Comparison of ENCODE assay signal across 32 mouse cellular contexts in the genomic region with DNA sequence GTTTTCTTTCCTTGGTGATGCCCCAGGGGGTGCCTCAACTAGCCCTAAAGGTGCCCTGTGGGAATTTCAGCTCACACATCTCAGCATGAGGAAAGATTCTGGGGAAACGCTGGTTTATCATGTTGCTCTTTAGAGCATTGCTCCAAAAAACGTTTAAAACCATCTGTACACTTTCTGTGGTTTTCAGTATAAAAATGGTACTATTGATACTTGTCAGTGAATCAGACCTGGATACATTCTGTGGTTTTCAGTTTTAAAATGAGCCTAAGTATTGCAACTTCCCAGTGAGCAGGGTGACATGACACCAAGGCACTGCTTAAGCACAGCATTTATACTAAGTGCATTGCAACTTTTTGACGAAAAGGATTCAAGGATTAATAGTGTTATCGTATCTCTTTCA.
DNase-seq lines count a peak whose midpoint lies in the region; ATAC-seq and TF ChIP-seq lines count a peak whose summit lies in the region.
"Had no signal": no experiment of that assay in that cellular context is flagged by ENCODE, and none has a peak within 500 bp of the region (broad histone marks: within the 10 kb centered on the region; RNA-seq: fewer than 3 reads in every experiment).

No protein-coding gene starts in this region.

- no peaks in the 10 kb centered on the region for H3K36me3 ChIP-seq in liver, postnatal 0 days (replicated peaks; ENCODE audit: insufficient read depth, low read length)
- H3K36me3 ChIP-seq in liver, embryonic 11.5 days (ENCODE audit: control insufficient read depth, insufficient read depth, low read length) = no peaks in the 10 kb centered on the region
- H3K36me3 ChIP-seq in stomach, embryonic 15.5 days = no peaks in the 10 kb centered on the region
- no peaks in the 10 kb centered on the region for H3K36me3 ChIP-seq in forebrain, embryonic 15.5 days
- H3K36me3 ChIP-seq: hindbrain, embryonic 15.5 days; kidney, embryonic 15.5 days; limb, embryonic 10.5 days; limb, embryonic 15.5 days; lung, embryonic 15.5 days; neural tube, embryonic 12.5 days had no signal

- intact Hi-C loops in heart, postnatal 25 days (cut with DNase I) = no loop called here

- H3K9ac ChIP-seq in liver, postnatal 0 days (replicated peaks) = no peak overlapping the region
- H3K9ac ChIP-seq in liver, embryonic 11.5 days (ENCODE audit: low read depth, low read length) = no peak overlapping the region
- H3K9ac ChIP-seq in stomach, embryonic 15.5 days = no peak overlapping the region
- no peak overlapping the region for H3K9ac ChIP-seq in forebrain, embryonic 15.5 days (replicated peaks)
- H3K9ac ChIP-seq: hindbrain, embryonic 15.5 days; kidney, embryonic 15.5 days; limb, embryonic 15.5 days; liver, embryonic 14.5 days; lung, embryonic 15.5 days; neural tube, embryonic 12.5 days had no signal

- TF ChIP-seq CTCF in liver, postnatal 0 days (IDR thresholded peaks at IDR 0.05; ENCODE audit: low read depth) = no peak

- no peak overlapping the region for H3K4me3 ChIP-seq in liver, postnatal 0 days (ENCODE audit: low read depth, low read length)
- no peak overlapping the region for H3K4me3 ChIP-seq in liver, embryonic 11.5 days (ENCODE audit: low read depth, low read length)
- no peak overlapping the region for H3K4me3 ChIP-seq in stomach, embryonic 15.5 days (replicated peaks)
- H3K4me3 ChIP-seq in forebrain, embryonic 15.5 days = no peak overlapping the region
- H3K4me3 ChIP-seq: gastrocnemius, adult 2 months; hindbrain, embryonic 15.5 days; kidney, embryonic 15.5 days; limb, embryonic 10.5 days; limb, embryonic 15.5 days; lung, embryonic 15.5 days; neural tube, embryonic 12.5 days had no signal

- peaks cover 20% of the 10 kb centered on the region for H3K4me1 ChIP-seq in liver, postnatal 0 days (ENCODE audit: insufficient read depth)
- H3K4me1 ChIP-seq in liver, embryonic 11.5 days (replicated peaks; ENCODE audit: control insufficient read depth, insufficient read depth, low read length) = peaks cover 8% of the 10 kb centered on the region; the same call in 1 of the 2 replicates
- peaks cover 19% of the 10 kb centered on the region for H3K4me1 ChIP-seq in stomach, embryonic 15.5 days
- H3K4me1 ChIP-seq in forebrain, embryonic 15.5 days = peaks cover 14% of the 10 kb centered on the region
- H3K4me1 ChIP-seq: hindbrain, embryonic 15.5 days had no signal

- 64% methylated on average over 4 of the region's 4 CpGs for WGBS in liver, postnatal 0 days (ENCODE audit: insufficient replicate concordance)
- WGBS in liver, embryonic 11.5 days = 72% methylated on average over 4 of the region's 4 CpGs
- 71% methylated on average over 4 of the region's 4 CpGs for WGBS in stomach, embryonic 15.5 days
- WGBS in forebrain, embryonic 15.5 days = 74% methylated on average over 4 of the region's 4 CpGs

- 0 out of 2 replicates have a peak overlapping the region, but pooled peaks have one; percentile 36 for H3K27ac ChIP-seq in liver, postnatal 0 days (ENCODE audit: low read depth)
- H3K27ac ChIP-seq in liver, embryonic 11.5 days (ENCODE audit: low read depth, low read length) = no peak overlapping the region
- peak overlapping the region; percentile 16; the same call in 1 of the 2 replicates for H3K27ac ChIP-seq in stomach, embryonic 15.5 days
- H3K27ac ChIP-seq in forebrain, embryonic 15.5 days (replicated peaks) = no peak overlapping the region
- H3K27ac ChIP-seq: gastrocnemius, adult 2 months; hindbrain, embryonic 15.5 days; kidney, embryonic 15.5 days; limb, embryonic 10.5 days; limb, embryonic 15.5 days; liver, embryonic 14.5 days; lung, embryonic 15.5 days; neural tube, embryonic 12.5 days had no signal

- no peak for ATAC-seq in liver, postnatal 0 days
- ATAC-seq in liver, embryonic 11.5 days (replicated peaks; ENCODE audit: low FRiP score) = no peak
- no peak for ATAC-seq in stomach, embryonic 15.5 days (ENCODE audit: insufficient read depth, low FRiP score, low read depth)
- ATAC-seq in forebrain, embryonic 15.5 days (replicated peaks) = no peak
- ATAC-seq: forebrain, embryonic 14.5 days; midbrain, embryonic 16.5 days had no signal

- no peak for DNase-seq in liver, postnatal 0 days
- no peak for DNase-seq in liver, embryonic 11.5 days (ENCODE audit: low spot score)
- peak; percentile 49 for DNase-seq in NIH3T3 (ENCODE audit: low read depth)
- DNase-seq in ovary, postnatal 14 days (ENCODE audit: low spot score) = no peak
- DNase-seq in heart, postnatal 25 days (ENCODE audit: low spot score) = no peak
- DNase-seq: adrenal gland, adult 8-10 months; cerebellum, adult 11 months; cerebellum, adult 9-10 months; cerebellum, postnatal 36 days; gastrocnemius, adult 2 months; gastrocnemius, postnatal 36 days; heart, adult 18-20 months; heart, postnatal 4 days; kidney, adult 18-20 months; kidney, postnatal 36 days; layer of hippocampus, postnatal 36 days; lung, postnatal 36 days; thymus, adult 18-20 months; thymus, postnatal 36 days had no signal

- no peak for TF ChIP-seq EP300 in liver, postnatal 0 days (IDR thresholded peaks at IDR 0.05; ENCODE audit: low read depth)

- no peaks in the 10 kb centered on the region for H3K27me3 ChIP-seq in liver, postnatal 0 days (ENCODE audit: insufficient read depth, low read length)
- no peaks in the 10 kb centered on the region for H3K27me3 ChIP-seq in liver, embryonic 11.5 days (replicated peaks; ENCODE audit: control insufficient read depth, insufficient read depth, low read length)
- no peaks in the 10 kb centered on the region for H3K27me3 ChIP-seq in stomach, embryonic 15.5 days (replicated peaks)
- no peaks in the 10 kb centered on the region for H3K27me3 ChIP-seq in forebrain, embryonic 15.5 days
- H3K27me3 ChIP-seq: hindbrain, embryonic 15.5 days; kidney, embryonic 15.5 days; limb, embryonic 15.5 days; lung, embryonic 15.5 days; neural tube, embryonic 12.5 days had no signal

- H3K9me3 ChIP-seq in liver, postnatal 0 days (ENCODE audit: low read length) = no peaks in the 10 kb centered on the region
- H3K9me3 ChIP-seq in liver, embryonic 11.5 days (ENCODE audit: control insufficient read depth, low read length) = no peaks in the 10 kb centered on the region
- H3K9me3 ChIP-seq in stomach, embryonic 15.5 days = no peaks in the 10 kb centered on the region
- no peaks in the 10 kb centered on the region for H3K9me3 ChIP-seq in forebrain, embryonic 15.5 days
- H3K9me3 ChIP-seq: hindbrain, embryonic 15.5 days; kidney, embryonic 15.5 days; limb, embryonic 10.5 days; limb, embryonic 15.5 days; lung, embryonic 15.5 days; neural tube, embryonic 12.5 days had no signal

- H3K4me2 ChIP-seq in liver, postnatal 0 days (ENCODE audit: low read depth, low read length) = no peak overlapping the region
- H3K4me2 ChIP-seq in liver, embryonic 11.5 days = no peak overlapping the region
- no peak overlapping the region for H3K4me2 ChIP-seq in stomach, embryonic 15.5 days
- H3K4me2 ChIP-seq in forebrain, embryonic 15.5 days (replicated peaks) = no peak overlapping the region
- H3K4me2 ChIP-seq: heart, embryonic 11.5 days; hindbrain, embryonic 15.5 days; kidney, embryonic 15.5 days; limb, embryonic 15.5 days; lung, embryonic 15.5 days; midbrain, embryonic 11.5 days; neural tube, embryonic 12.5 days had no signal

Comparison
In these comparisons a context has a peak if more than half of its experiments do, and no peak if none do; other contexts are left out.
1. H3K27ac ChIP-seq: peak in liver, postnatal 0 days (single experiment) and stomach, embryonic 15.5 days (single experiment); none in liver, embryonic 11.5 days (single experiment) and forebrain, embryonic 15.5 days (single experiment).